Mouse (Mus musculus) ovary, adult 18-20 months (tissue): Measurements from ENCODE around the gene Rxylt1.

Experiments used
- DNase-seq: peaks from one replicate; pipeline ENCODE4 v3.0.0; 2022; ENCODE audit warnings: low spot score, mixed read lengths

Gene Rxylt1

GRCm38 (mm10) chr10:122096980-122097844 lies at the start of gene Rxylt1:
Gene Rxylt1, minus strand, starts transcription at chr10:122097371.
- peak; percentile 97 for DNase-seq

GRCm38 (mm10) chr10:122121290-122121970 lies 24.3 kb upstream of the Rxylt1 start:
- DNase-seq: no peak

GRCm38 (mm10) chr10:122120500-122121289 lies 23.5 kb upstream of the Rxylt1 start:
- DNase-seq: no peak

DNA sequence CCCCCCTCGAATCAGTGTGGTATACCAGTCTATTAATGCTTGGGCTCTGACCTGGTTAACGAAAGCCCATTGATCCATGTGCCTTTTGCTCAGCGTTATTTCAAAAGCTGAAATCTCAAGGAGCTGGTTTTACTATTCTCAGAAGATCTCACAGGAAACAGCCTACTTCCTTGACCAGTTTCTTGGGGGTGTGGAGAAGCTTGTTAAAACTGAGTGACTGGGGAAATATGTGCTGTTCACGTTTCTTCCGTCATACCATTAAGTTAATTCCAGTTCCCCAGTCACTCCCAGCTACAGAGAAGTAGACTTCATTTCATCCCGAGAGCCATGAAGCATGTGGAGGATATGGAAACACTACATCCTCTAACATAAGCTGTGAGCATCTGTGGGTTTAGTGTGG lies 22.3 kb upstream of the Rxylt1 start:
- DNase-seq: no peak

DNA sequence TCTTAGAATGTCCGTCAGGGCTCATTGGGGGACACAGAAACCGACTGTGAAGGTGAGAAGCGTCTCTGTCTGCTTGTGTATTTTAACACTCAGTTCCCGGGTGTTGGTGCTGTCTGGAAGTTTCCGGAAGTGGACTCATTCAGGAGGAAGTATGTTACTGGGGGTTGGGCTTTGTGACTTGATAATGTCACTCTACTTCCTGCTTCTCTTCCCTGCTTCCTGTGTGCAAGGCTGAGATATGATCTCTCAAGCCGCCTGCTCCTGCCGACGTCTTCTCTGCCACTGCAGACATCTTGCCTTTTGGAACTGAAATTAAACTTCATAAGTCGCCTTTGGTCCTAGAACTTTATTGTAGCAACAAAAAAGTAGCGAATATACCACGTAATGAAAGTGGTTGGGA lies 19.5 kb upstream of the Rxylt1 start:
- DNase-seq: no peak

DNA sequence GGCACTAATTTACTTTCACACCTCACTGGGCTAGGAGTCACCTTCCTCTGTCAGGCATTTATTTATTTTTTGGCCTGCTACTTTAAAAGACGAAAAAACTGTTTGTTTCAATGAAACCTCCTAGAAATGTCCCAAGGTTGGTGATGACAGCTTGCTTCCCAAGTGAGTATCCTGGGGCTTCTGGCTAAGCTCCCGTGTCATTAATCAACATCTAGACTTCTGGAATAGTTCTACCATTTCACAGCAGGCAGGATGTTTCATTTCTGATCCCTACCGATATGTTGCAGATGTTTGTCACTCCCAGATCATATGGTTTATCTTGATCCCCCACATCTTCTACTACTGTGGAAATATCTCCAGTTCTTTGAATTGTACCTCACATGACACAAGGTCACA lies 9.5 kb upstream of the Rxylt1 start:
- no peak for DNase-seq

DNA sequence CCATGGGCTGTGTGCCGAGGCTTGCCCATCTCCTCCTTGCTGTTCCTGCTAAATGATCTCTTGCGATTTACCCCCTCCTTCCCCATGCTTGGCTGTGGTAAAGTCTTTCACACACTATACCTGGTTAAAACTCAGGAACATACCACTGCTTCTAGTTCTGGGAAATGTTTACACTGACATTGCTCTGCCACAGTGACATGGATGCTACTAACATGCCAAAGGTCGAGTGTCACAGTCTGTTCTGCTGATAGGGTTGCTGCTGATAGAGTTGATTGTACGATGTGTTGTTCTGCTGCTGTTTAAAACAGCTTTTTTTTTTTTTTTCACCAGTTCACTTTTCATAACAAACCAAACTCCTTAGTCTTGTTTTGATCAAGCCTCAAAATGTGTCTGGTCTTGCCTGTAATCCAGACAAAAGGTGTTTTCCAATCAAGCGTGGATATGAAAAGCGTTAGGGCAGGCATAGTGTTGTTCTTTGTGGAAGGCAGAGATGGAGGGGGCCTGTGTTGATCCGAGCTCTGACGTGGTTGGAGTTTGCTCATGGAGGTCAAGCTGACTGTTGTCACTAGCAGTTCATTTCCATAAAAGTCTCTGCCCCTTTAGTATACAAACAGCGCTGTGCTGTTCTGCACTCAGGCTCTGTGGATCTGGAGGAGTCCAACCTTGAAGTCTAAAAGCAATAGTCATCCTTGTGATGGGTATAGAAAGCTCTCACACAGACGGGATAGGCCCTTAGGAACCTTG lies 8.9 kb upstream of the Rxylt1 start:
- no peak for DNase-seq

GRCm38 (mm10) chr10:122105407-122105806 lies 8.2 kb upstream of the Rxylt1 start:
- no peak for DNase-seq

- DNase-seq: no peak
These were observed 5.5 kb upstream of the Rxylt1 start for GRCm38 (mm10) chr10:122102675-122103074.

DNA sequence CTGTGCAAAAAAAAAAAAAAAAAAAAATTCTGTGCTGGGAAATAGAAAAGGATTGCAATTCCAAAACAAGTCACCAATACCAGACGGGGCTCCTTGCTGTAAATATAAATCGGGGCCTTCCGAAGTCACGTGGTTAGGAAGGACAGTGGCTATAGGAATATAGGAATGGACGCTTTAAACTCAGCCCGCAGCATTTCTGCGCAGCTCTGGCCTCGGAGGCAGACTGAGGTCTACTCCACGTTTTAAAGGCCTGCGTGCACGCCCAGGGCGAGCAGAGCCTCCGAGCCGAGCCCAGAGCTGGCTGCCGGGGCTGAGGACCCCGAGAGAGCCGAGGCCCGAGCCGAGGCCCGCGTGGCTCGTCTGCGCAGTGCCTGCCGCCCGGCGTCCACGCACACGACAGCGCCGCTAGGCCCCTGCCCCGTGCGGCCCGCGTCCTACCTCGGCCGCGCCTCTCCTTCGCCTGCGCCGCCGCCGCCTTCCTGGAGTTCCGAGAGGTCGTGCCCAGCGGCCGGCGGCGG lies 650 bp downstream of the Rxylt1 start:
- peak; percentile 15 for DNase-seq

- no peak for DNase-seq
These were observed 6.7 kb downstream of the Rxylt1 start for GRCm38 (mm10) chr10:122090472-122090871.

DNA sequence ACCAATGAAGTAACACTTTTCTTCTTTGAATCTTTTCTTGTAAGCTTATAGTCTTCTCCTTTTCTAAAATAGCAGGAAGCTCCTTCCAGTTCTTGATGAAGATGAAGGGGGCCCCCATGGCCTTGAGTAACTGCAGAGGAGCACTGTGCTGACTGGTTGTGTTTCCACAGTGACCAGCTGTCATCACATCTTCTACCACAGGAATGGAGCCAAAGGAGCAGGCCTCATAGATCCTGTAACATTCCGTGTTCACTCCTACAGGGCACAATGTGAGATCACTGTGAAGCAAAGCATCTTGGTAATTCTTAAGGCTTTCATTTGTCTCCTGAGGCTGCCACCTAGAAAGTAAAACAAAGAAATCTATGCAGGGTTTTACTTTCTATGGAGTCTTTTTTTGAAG lies 15.8 kb downstream of the Rxylt1 start:
- no peak for DNase-seq

- no peak for DNase-seq
These were observed 28.0 kb downstream of the Rxylt1 start for GRCm38 (mm10) chr10:122069153-122069552.

DNA sequence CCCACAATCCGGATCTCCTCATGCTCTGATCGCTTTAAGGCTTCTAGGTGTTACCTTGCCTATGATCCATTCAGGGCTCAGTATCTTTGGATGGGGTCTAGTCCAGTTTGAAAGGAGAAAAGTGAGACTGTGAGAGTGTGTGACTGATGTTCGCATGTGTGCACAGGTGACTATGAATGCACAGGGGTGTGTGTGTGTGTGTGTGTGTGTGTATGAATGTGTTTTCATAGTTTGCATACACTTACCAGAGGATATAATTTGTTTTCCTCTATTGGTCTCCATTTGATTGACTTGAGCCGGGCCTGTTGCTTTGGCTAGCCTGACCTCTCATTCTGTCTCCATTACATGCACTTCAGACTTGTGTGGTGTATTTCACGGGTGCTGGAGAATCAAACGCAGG lies 41.3 kb downstream of the Rxylt1 start:
- no peak for DNase-seq

DNA sequence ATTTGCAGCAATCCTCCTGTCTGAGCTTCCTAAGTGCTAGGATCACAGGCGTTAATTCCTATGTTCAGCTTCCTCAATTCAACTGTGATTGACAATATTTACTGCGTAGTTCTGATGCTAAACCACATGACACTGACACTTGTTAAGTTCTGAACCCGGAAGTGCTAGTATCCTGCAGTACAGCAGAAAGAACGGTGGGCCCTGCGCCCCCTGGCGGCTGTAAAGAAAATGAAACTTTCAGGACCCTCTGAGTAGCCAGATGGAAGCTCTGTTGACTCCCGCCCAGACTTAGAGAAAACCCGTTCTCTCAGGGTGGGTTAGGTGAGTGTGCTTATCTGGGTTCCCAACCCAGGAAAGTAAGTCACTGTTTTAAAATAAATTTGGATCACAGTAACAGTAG lies 42.6 kb downstream of the Rxylt1 start:
- no peak for DNase-seq

DNA sequence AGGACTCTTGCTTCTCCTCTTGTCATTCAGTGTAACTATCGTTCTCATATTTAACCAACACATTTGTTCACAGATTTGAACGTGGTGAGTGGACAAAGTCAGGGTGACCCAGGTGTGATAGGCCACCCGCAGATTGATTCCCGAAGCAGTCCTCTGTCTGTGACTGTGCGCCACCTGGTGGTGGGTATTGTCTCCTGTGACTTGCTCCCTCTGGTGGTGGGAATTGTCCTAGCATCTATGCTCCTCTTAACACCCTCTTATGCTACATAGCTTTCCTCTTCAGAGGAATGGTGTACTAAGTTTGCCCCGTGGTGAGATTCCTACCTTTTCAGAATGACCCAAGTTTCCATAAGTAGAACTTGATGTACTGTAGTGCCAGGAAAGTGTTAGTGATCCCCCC lies 45.3 kb downstream of the Rxylt1 start:
- peak; percentile 25 for DNase-seq

DNA sequence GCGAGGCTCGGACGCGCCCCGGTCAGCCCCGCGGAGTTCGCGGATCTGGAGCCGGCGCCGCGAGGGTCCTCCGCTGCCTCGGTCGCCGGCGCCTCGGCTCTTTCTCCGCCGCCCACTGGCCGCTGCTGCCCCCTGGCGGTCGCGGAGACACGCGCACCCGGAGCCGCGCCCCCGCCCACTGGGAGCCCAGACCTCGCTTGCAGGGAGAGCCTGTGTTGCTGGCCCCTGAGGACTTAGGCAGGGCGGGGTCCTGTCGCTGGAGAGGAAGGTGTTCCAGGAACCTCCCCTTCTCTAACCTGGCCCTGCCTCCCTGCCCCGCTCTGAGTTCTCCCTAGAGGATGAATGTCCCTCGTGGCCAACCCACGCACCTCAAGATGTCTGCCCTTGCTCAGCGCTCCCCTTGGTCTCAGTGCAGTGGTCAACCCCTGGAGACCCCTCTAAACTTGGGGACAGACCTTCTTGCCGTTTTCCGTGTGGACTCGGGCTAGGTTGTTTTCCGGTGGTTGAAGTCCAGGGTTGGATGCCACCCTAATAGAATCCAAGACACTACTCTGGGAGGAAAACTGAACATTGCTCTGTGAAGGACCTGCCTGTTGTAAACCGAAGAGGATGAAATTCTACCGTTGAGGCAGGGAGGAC lies 49.3 kb downstream of the Rxylt1 start:
- DNase-seq: peak; percentile 57

DNA sequence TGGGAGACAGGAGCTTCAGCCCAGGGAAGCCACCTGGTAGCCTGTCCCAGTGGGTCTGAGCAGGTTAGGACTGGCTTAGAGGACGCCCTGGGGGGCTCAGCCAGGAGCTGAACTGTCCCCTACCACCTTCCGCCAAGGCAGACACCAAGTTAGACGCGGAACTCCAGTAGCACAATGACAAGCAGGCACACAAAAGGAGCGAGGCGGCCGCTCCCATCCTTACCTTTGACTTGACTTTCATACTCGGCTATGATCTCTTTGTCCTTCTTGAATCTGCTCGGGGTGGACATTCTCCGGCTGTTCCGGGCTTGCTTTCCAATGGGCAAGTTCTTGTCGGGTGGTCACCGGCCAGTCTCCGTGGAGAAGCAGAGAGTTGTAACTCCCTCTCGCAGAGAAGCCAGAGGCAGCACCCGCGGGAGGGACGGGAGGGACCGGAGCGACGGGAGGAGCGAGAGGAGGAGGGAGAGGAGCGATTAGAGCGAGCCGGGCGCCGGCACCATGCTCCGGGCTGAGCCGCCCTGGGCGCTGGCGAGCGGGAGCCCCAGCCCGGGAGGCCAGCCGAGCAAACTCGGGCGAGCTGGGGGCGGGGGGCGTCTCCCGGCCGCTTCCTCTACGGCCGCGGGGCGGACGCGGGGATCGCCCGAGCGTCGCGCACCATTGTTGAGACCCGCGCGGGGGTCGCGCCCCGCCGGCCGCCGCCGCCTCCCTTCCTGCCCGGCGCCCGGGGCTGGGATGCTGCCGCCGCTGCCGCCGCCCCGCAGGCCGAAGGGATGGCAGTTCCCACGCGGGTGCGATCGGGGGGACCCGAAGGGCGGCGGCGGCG lies 50.1 kb downstream of the Rxylt1 start, which contains the start of gene Srgap1:
Srgap1 (minus strand) TSS at position 412 of the 823 bp plus-strand sequence.
- DNase-seq: peak; percentile 41

GRCm38 (mm10) chr10:122046511-122046903 lies 50.7 kb downstream of the Rxylt1 start:
- no peak for DNase-seq

- no peak for DNase-seq
These were observed 51.2 kb downstream of the Rxylt1 start for GRCm38 (mm10) chr10:122045946-122046345.
